Mouse (Mus musculus) lung, adult 2 months (tissue): Measurements from ENCODE around the gene Lztr1. TPM values are rescaled to one million over a fixed set of nuclear protein-coding genes. Genes with fewer than 3 reads are reported as not detected.
A peak's percentile ranks its signal among the peaks of the same experiment; 100 is the strongest.

Experiments used
- DNase-seq: peaks from one replicate; pipeline ENCODE4 v3.0.0; 2022
- H3K4me1 ChIP-seq: fragments of 200-500 bp; 2 replicates; pipeline ENCODE4 v1.6.1; 2011; ENCODE audit warnings: low read length; ENCODE audit not compliant: control insufficient read depth, insufficient read depth
- H3K4me3 ChIP-seq: fragments of 200-500 bp; replicated peaks from 2 replicates; pipeline ENCODE3; 2011; ENCODE audit warnings: low read depth, mild to moderate bottlenecking, control low read depth, low read length; ENCODE audit errors: extremely low read depth
- CTCF ChIP-seq: fragments of 200-500 bp; IDR thresholded peaks from 2 replicates; pipeline ENCODE4 v1.5.1; 2011; ENCODE audit warnings: mild to moderate bottlenecking, low read length, control low read depth; ENCODE audit not compliant: insufficient read depth
- POLR2A ChIP-seq: fragments of 200-500 bp; IDR thresholded peaks from 2 replicates; pipeline ENCODE4 v1.6.1; 2011; ENCODE audit warnings: low read depth, mild to moderate bottlenecking, control low read depth, low read length, borderline replicate concordance; ENCODE audit errors: extremely low read depth
- WGBS: fragments of 180-500 bp; shearing (Covaris S2); methylation state at CpG from one replicate; pipeline ENCODE4 v1.1.7; 2018; 5-methylcytosine and 5-hydroxymethylcytosine counted together
- polyA plus RNA-seq: library from polyadenylated mRNA; depleted of rRNA; stranded (reverse); fragments of >200 nt; gene quantifications from 2 replicates; pipeline ENCODE4 v1.2.3, GENCODE M21; 2012; rRNA removed

The Lztr1 gene
- polyA plus RNA-seq, 1 experiment, result 243 TPM

- Histone ChIP-seq H3K4me3 (no peak overlapping the region), H3K4me1 (no peaks in the 10 kb centered on the region)
- TF ChIP-seq CTCF (no peak), POLR2A (no peak)
- no peak for DNase-seq
- WGBS, result 77% methylated on average over 4 of the region's 4 CpGs
These were observed 47.7 kb downstream of the Lztr1 start for GRCm38 (mm10) chr16:17556180-17556579.

- DNase-seq, result no peak
- 0 out of 2 replicates have a peak, but pooled peaks cover 1% of the 10 kb centered on the region for H3K4me1 ChIP-seq
- 50% methylated on average over 4 of the region's 4 CpGs for WGBS
- H3K4me3 ChIP-seq, result no peak overlapping the region
- TF ChIP-seq CTCF (no peak), POLR2A (no peak)
These were observed 48.4 kb downstream of the Lztr1 start for GRCm38 (mm10) chr16:17556907-17557306.

GRCm38 (mm10) chr16:17557947-17558480, 49.5 kb downstream of the Lztr1 start:
- peak; percentile 74 for DNase-seq
- WGBS, result 5% methylated on average over 5 of the region's 5 CpGs
- Histone ChIP-seq H3K4me1 (0 out of 2 replicates have a peak, but pooled peaks cover 2% of the 10 kb centered on the region), H3K4me3 (no peak overlapping the region)
- TF ChIP-seq POLR2A, result no peak
- TF ChIP-seq CTCF, result peak; percentile 96

GRCm38 (mm10) chr16:17558811-17559210, 50.3 kb downstream of the Lztr1 start:
- Histone ChIP-seq H3K4me3 (no peak overlapping the region), H3K4me1 (0 out of 2 replicates have a peak, but pooled peaks cover 2% of the 10 kb centered on the region)
- 11% methylated on average over 5 of the region's 5 CpGs for WGBS
- TF ChIP-seq CTCF, result no peak
- TF ChIP-seq POLR2A, result no peak
- DNase-seq, result no peak

GRCm38 (mm10) chr16:17559396-17560027, 51.0 kb downstream of the Lztr1 start:
- no peak for DNase-seq
- Histone ChIP-seq H3K4me3 (no peak overlapping the region), H3K4me1 (0 out of 2 replicates have a peak, but pooled peaks cover 2% of the 10 kb centered on the region)
- TF ChIP-seq POLR2A (no peak), CTCF (no peak)
- WGBS, result 74% methylated on average over 9 of the region's 9 CpGs

GRCm38 (mm10) chr16:17561128-17561750, 52.8 kb downstream of the Lztr1 start, which contains the start of gene Lrrc74b:
Lrrc74b (minus strand) TSS chr16:17561247.
- 3% methylated on average over 22 of the region's 22 CpGs for WGBS
- DNase-seq, result peak; percentile 65
- TF ChIP-seq CTCF (no peak), POLR2A (no peak; the same call in 1 of the 2 replicates)
- Histone ChIP-seq H3K4me1 (0 out of 2 replicates have a peak, but pooled peaks cover 2% of the 10 kb centered on the region), H3K4me3 (peak within 1 kb of the TSS; percentile 39)

GRCm38 (mm10) chr16:17561751-17562208, 53.3 kb downstream of the Lztr1 start, which contains the start of gene P2rx6:
P2rx6 (plus strand) TSS chr16:17561885.
- DNase-seq, result no peak
- TF ChIP-seq POLR2A (no peak), CTCF (no peak)
- H3K4me1 ChIP-seq, result 0 out of 2 replicates have a peak, but pooled peaks cover 2% of the 10 kb centered on the region
- peak within 1 kb of the TSS; percentile 39 for H3K4me3 ChIP-seq
- WGBS, result 4% methylated on average over 10 of the region's 10 CpGs

GRCm38 (mm10) chr16:17563580-17563979, 55.1 kb downstream of the Lztr1 start:
- WGBS, result 37% methylated on average over 1 of the region's 1 CpGs
- DNase-seq, result no peak
- Histone ChIP-seq H3K4me3 (no peak overlapping the region), H3K4me1 (0 out of 2 replicates have a peak, but pooled peaks cover 2% of the 10 kb centered on the region)
- TF ChIP-seq POLR2A (no peak), CTCF (no peak)

- Histone ChIP-seq H3K4me1 (0 out of 2 replicates have a peak, but pooled peaks cover 2% of the 10 kb centered on the region), H3K4me3 (no peak overlapping the region)
- TF ChIP-seq POLR2A (no peak), CTCF (no peak)
- WGBS, result 39% methylated on average over 2 of the region's 2 CpGs
- DNase-seq, result no peak
These were observed 55.7 kb downstream of the Lztr1 start for GRCm38 (mm10) chr16:17564221-17564620.

GRCm38 (mm10) chr16:17564771-17565170, 56.3 kb downstream of the Lztr1 start:
- WGBS, result 57% methylated on average over 3 of the region's 3 CpGs
- TF ChIP-seq CTCF (no peak), POLR2A (no peak)
- Histone ChIP-seq H3K4me1 (0 out of 2 replicates have a peak, but pooled peaks cover 2% of the 10 kb centered on the region), H3K4me3 (no peak overlapping the region)
- DNase-seq, result no peak

- H3K4me1 ChIP-seq, result 0 out of 2 replicates have a peak, but pooled peaks cover 2% of the 10 kb centered on the region
- 22% methylated on average over 4 of the region's 4 CpGs for WGBS
- no peak for DNase-seq
- no peak overlapping the region for H3K4me3 ChIP-seq
- TF ChIP-seq POLR2A, result no peak
- TF ChIP-seq CTCF, result no peak
These were observed 57.7 kb downstream of the Lztr1 start for GRCm38 (mm10) chr16:17566186-17566585.

Other genes starting within 250 kb of the Lztr1 start
- 7.0 and 8.6 TPM in 2 replicates for gene Tmem191c, start 232.6 kb upstream of the Lztr1 start, polyA plus RNA-seq
- gene Serpind1, start 177.3 kb upstream of the Lztr1 start, polyA plus RNA-seq, result 0.93 and 1.7 TPM in 2 replicates
- 4.6 and 7.3 TPM in 2 replicates for gene Snap29, start 102.7 kb upstream of the Lztr1 start, polyA plus RNA-seq
- gene Pi4ka, start 102.4 kb upstream of the Lztr1 start, polyA plus RNA-seq, result 38.0 and 55.9 TPM in 2 replicates
- gene Crkl, start 56.7 kb upstream of the Lztr1 start, polyA plus RNA-seq, result 56.5 and 63.3 TPM in 2 replicates
- 2.5 and 2.6 TPM in 2 replicates for gene Aifm3, start 19.1 kb upstream of the Lztr1 start, polyA plus RNA-seq
- gene Thap7, start 22.4 kb downstream of the Lztr1 start, polyA plus RNA-seq, result 87.3 and 90.4 TPM in 2 replicates
- gene Lrrc74b, start 52.6 kb downstream of the Lztr1 start, polyA plus RNA-seq, result 7.3 and 9.5 TPM in 2 replicates
- 10.7 and 12.7 TPM in 2 replicates for gene P2rx6, start 53.2 kb downstream of the Lztr1 start, polyA plus RNA-seq
- gene Slc7a4, start 74.5 kb downstream of the Lztr1 start, polyA plus RNA-seq, result 35.7 and 38.4 TPM in 2 replicates
- gene Smpd4, start 110.7 kb downstream of the Lztr1 start, polyA plus RNA-seq, result 50.4 and 62.5 TPM in 2 replicates
- gene Ccdc74a, start 137.8 kb downstream of the Lztr1 start, polyA plus RNA-seq, result 4.9 and 7.0 TPM in 2 replicates
- gene Med15, start 224.2 kb downstream of the Lztr1 start, polyA plus RNA-seq, result 96.9 and 109 TPM in 2 replicates